In the genomic region with DNA sequence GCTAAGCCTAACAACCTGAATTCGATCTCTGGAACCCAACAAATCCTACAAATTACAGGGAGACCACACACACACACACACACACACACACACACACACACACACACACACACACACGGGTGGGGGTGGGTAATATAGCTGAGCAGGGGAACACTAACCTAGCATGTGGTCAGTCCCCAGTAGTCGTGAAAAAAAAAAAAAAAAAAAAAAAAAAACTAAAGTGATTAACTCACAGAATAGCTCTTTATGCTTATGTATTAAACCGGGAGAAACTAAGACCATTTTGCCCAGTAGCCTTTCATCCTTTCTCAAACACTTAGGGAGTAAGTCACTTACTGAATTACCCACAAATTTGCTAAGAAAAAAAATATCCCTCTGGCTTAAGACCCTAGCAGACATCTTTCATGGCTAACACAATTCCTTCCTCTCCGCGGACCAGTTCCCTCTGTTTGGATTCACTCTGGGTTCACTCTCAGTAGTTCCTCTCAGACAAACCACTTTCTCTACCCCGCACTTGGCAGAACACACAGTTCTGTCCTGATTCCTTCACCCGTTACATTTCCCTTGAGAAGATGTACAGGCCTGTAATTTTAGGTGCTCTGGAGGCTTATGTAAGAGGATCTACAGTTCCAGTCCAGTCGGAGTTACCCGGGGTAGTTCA, we compare ENCODE assay signal across 8 mouse cellular contexts. TPM values are rescaled to one million over a fixed set of nuclear protein-coding genes. Genes with fewer than 3 reads are reported as not detected.
DNase-seq lines count a peak whose midpoint lies in the region; ATAC-seq and TF ChIP-seq lines count a peak whose summit lies in the region.

No protein-coding gene starts in this region.

- TF ChIP-seq CTCF in C2C12 (IDR thresholded peaks at IDR 0.05; ENCODE audit: control insufficient read depth, insufficient read depth, insufficient read length) = no peak
- TF ChIP-seq CTCF in midbrain, postnatal 0 days (IDR thresholded peaks at IDR 0.05) = no peak

- H3ac ChIP-seq in C2C12 (ENCODE audit: control insufficient read depth, insufficient read length, low read depth) = no peak overlapping the region

- no peaks in the 10 kb centered on the region for H3K36me3 ChIP-seq in heart, embryonic 13.5 days
- no peaks in the 10 kb centered on the region for H3K36me3 ChIP-seq in C2C12 (ENCODE audit: control insufficient read depth, insufficient read depth)
- no peaks in the 10 kb centered on the region for H3K36me3 ChIP-seq in embryonic facial prominence, embryonic 13.5 days
- no peaks in the 10 kb centered on the region for H3K36me3 ChIP-seq in intestine, embryonic 16.5 days (ENCODE audit: control insufficient read depth, insufficient read depth, low read length)
- peaks cover 3% of the 10 kb centered on the region; the same call in 1 of the 2 replicates for H3K36me3 ChIP-seq in midbrain, postnatal 0 days (ENCODE audit: insufficient read depth, low read length)

- H3K9me3 ChIP-seq in heart, embryonic 13.5 days = no peaks in the 10 kb centered on the region
- H3K9me3 ChIP-seq in embryonic facial prominence, embryonic 13.5 days = no peaks in the 10 kb centered on the region
- no peaks in the 10 kb centered on the region for H3K9me3 ChIP-seq in intestine, embryonic 16.5 days (ENCODE audit: control insufficient read depth, low read length)
- no peaks in the 10 kb centered on the region for H3K9me3 ChIP-seq in midbrain, postnatal 0 days (ENCODE audit: low read length)

- peaks cover 15% of the 10 kb centered on the region for H3K4me1 ChIP-seq in heart, embryonic 13.5 days
- H3K4me1 ChIP-seq in embryonic facial prominence, embryonic 13.5 days = peaks cover 8% of the 10 kb centered on the region
- H3K4me1 ChIP-seq in intestine, embryonic 16.5 days (ENCODE audit: control insufficient read depth, insufficient read depth, low read length) = peaks cover 3% of the 10 kb centered on the region; the same call in 1 of the 2 replicates
- no peaks in the 10 kb centered on the region for H3K4me1 ChIP-seq in midbrain, postnatal 0 days (ENCODE audit: insufficient read depth, low read length)

- no peak for DNase-seq in heart, adult 9 months (ENCODE audit: low spot score in 2 of 2)
- peak; percentile 14 for DNase-seq in midbrain, postnatal 0 days (ENCODE audit: low spot score)
- no peak for DNase-seq in spleen, adult 12 weeks (ENCODE audit: low spot score)
- DNase-seq in kidney, adult 11 months = no peak

- ATAC-seq in heart, embryonic 13.5 days (ENCODE audit: extremely low read depth, insufficient number of reproducible peaks, low FRiP score, low TSS enrichment) = no peak
- no peak for ATAC-seq in embryonic facial prominence, embryonic 13.5 days (ENCODE audit: insufficient number of reproducible peaks, insufficient read depth, low FRiP score, low TSS enrichment, low read depth)
- no peak; the same call in 1 of the 2 replicates for ATAC-seq in intestine, embryonic 16.5 days
- peak; percentile 20 for ATAC-seq in midbrain, postnatal 0 days (ENCODE audit: low FRiP score)

- peak overlapping the region; percentile 100 for H3K4me2 ChIP-seq in heart, embryonic 13.5 days
- H3K4me2 ChIP-seq in embryonic facial prominence, embryonic 13.5 days = peak overlapping the region; percentile 95
- peak overlapping the region; percentile 100 for H3K4me2 ChIP-seq in intestine, embryonic 16.5 days (ENCODE audit: low read depth, low read length)
- H3K4me2 ChIP-seq in midbrain, postnatal 0 days (ENCODE audit: low read depth, low read length, poor library complexity, severe bottlenecking) = peak overlapping the region; percentile 84

- peak overlapping the region; percentile 67 for H3K4me3 ChIP-seq in heart, embryonic 13.5 days
- peak overlapping the region; percentile 11 for H3K4me3 ChIP-seq in C2C12 (ENCODE audit: insufficient read depth, poor library complexity, severe bottlenecking)
- H3K4me3 ChIP-seq in embryonic facial prominence, embryonic 13.5 days = peak overlapping the region; percentile 60
- H3K4me3 ChIP-seq in intestine, embryonic 16.5 days (ENCODE audit: low read length) = peak overlapping the region; percentile 64
- peak overlapping the region; percentile 63 for H3K4me3 ChIP-seq in midbrain, postnatal 0 days (ENCODE audit: low read depth, low read length)

- no peaks in the 10 kb centered on the region for H3K79me3 ChIP-seq in C2C12 (ENCODE audit: low read depth)

- no peaks in the 10 kb centered on the region for H3K79me2 ChIP-seq in C2C12 (ENCODE audit: control insufficient read depth, insufficient read depth)

- peaks cover 10% of the 10 kb centered on the region; the same call in 1 of the 2 replicates for H3K27me3 ChIP-seq in heart, embryonic 13.5 days (replicated peaks)
- H3K27me3 ChIP-seq in C2C12 (ENCODE audit: control insufficient read depth, insufficient read depth, insufficient read length) = peaks cover 4% of the 10 kb centered on the region
- peaks cover 22% of the 10 kb centered on the region for H3K27me3 ChIP-seq in embryonic facial prominence, embryonic 13.5 days
- H3K27me3 ChIP-seq in intestine, embryonic 16.5 days (replicated peaks; ENCODE audit: control insufficient read depth, insufficient read depth, low read length) = no peaks in the 10 kb centered on the region
- no peaks in the 10 kb centered on the region for H3K27me3 ChIP-seq in midbrain, postnatal 0 days (ENCODE audit: insufficient read depth, low read length)

- H3K9ac ChIP-seq in heart, embryonic 13.5 days = peak overlapping the region; percentile 84
- peak overlapping the region; percentile 77 for H3K9ac ChIP-seq in embryonic facial prominence, embryonic 13.5 days
- peak overlapping the region; percentile 77 for H3K9ac ChIP-seq in intestine, embryonic 16.5 days (ENCODE audit: low read depth, low read length)
- H3K9ac ChIP-seq in midbrain, postnatal 0 days (replicated peaks; ENCODE audit: low read length, poor library complexity, severe bottlenecking) = peak overlapping the region; percentile 74

- no peak overlapping the region for H3K27ac ChIP-seq in heart, embryonic 13.5 days (replicated peaks)
- H3K27ac ChIP-seq in embryonic facial prominence, embryonic 13.5 days = no peak overlapping the region
- H3K27ac ChIP-seq in intestine, embryonic 16.5 days (ENCODE audit: low read length) = no peak overlapping the region
- peak overlapping the region; percentile 85 for H3K27ac ChIP-seq in midbrain, postnatal 0 days (ENCODE audit: low read depth, low read length)

- 39% methylated on average over 10 of the region's 10 CpGs for WGBS in heart, embryonic 13.5 days
- WGBS in embryonic facial prominence, embryonic 13.5 days = 34% methylated on average over 10 of the region's 10 CpGs
- 35% methylated on average over 10 of the region's 10 CpGs for WGBS in intestine, embryonic 16.5 days
- 31% methylated on average over 10 of the region's 10 CpGs for WGBS in midbrain, postnatal 0 days

TF ChIP-seq in C2C12, 6 proteins besides CTCF, POLR2A, EP300 and RAD21:
- no peak for TF ChIP-seq CEBPB (IDR thresholded peaks at IDR 0.05; ENCODE audit: low read depth)

RNA-seq across cellular contexts. Expression of a gene that starts 0.7 kb away (rescaled TPM):
- 12.1 and 15.4 TPM in 2 replicates for polyA plus RNA-seq in heart, embryonic 13.5 days (2015; fragmentation: Nextera tagmentation; extraction: Ambion mirVana)
- polyA plus RNA-seq in C2C12 (2012; fragmentation: generic; extraction: Trizol) = 0.66 TPM
- 37.0 and 38.4 TPM in 2 replicates for polyA plus RNA-seq in embryonic facial prominence, embryonic 13.5 days (2015; fragmentation: Nextera tagmentation; extraction: Ambion mirVana)
- 8.9 and 9.5 TPM in 2 replicates for polyA plus RNA-seq in intestine, embryonic 16.5 days (2015; fragmentation: Nextera tagmentation; extraction: Ambion mirVana)
- total RNA-seq in midbrain, postnatal 0 days (2014; rRNA removed) = 96.0 and 129 TPM in 2 replicates
- polyA plus RNA-seq in midbrain, postnatal 0 days (2015; fragmentation: Nextera tagmentation; extraction: Ambion mirVana) = 48.4 and 50.1 TPM in 2 replicates

RNA-seq across cellular contexts. Expression of a gene that starts 18.9 kb away (rescaled TPM):
- polyA plus RNA-seq in heart, embryonic 13.5 days (2015; fragmentation: Nextera tagmentation; extraction: Ambion mirVana) = 4.8 and 5.6 TPM in 2 replicates
- polyA plus RNA-seq in C2C12 (2012; fragmentation: generic; extraction: Trizol) = 6.5 TPM
- polyA plus RNA-seq in embryonic facial prominence, embryonic 13.5 days (2015; fragmentation: Nextera tagmentation; extraction: Ambion mirVana) = 6.2 and 6.8 TPM in 2 replicates
- polyA plus RNA-seq in intestine, embryonic 16.5 days (2015; fragmentation: Nextera tagmentation; extraction: Ambion mirVana) = 3.3 and 3.4 TPM in 2 replicates
- total RNA-seq in midbrain, postnatal 0 days (2014; rRNA removed) = 24.4 and 27.2 TPM in 2 replicates
- polyA plus RNA-seq in midbrain, postnatal 0 days (2015; fragmentation: Nextera tagmentation; extraction: Ambion mirVana) = 8.6 and 8.8 TPM in 2 replicates

RNA-seq across cellular contexts. Expression of a gene that starts 55.2 kb away (rescaled TPM):
- polyA plus RNA-seq in heart, embryonic 13.5 days (2015; fragmentation: Nextera tagmentation; extraction: Ambion mirVana) = 2.4 and 3.0 TPM in 2 replicates
- polyA plus RNA-seq in C2C12 (2012; fragmentation: generic; extraction: Trizol) = 0.91 TPM
- polyA plus RNA-seq in embryonic facial prominence, embryonic 13.5 days (2015; fragmentation: Nextera tagmentation; extraction: Ambion mirVana) = 2.3 and 3.2 TPM in 2 replicates
- polyA plus RNA-seq in intestine, embryonic 16.5 days (2015; fragmentation: Nextera tagmentation; extraction: Ambion mirVana) = 2.1 TPM in 2 replicates
- total RNA-seq in midbrain, postnatal 0 days (2014; rRNA removed) = 1.8 and 2.0 TPM in 2 replicates
- 1.3 and 1.4 TPM in 2 replicates for polyA plus RNA-seq in midbrain, postnatal 0 days (2015; fragmentation: Nextera tagmentation; extraction: Ambion mirVana)

Comparison
In these comparisons a context has a peak if more than half of its experiments do, and no peak if none do; other contexts are left out.
1. H3K4me3 ChIP-seq: peak in every context shown above with its lines; median percentile 67 in heart, embryonic 13.5 days; 64 in intestine, embryonic 16.5 days; 63 in midbrain, postnatal 0 days; 60 in embryonic facial prominence, embryonic 13.5 days; 11 in C2C12.